Mouse (Mus musculus) intestine, embryonic 15.5 days (tissue): Measurements from ENCODE around the gene Rell1. TPM values are rescaled to one million over a fixed set of nuclear protein-coding genes. Genes with fewer than 3 reads are reported as not detected.

Source experiments
- ATAC-seq: fragments of 200-750 bp; cut with Nextera tagmentation; 2 replicates; pipeline ENCODE4 v1.8.0; 2017; ENCODE audit warnings: moderate TSS enrichment, moderate library complexity
- H3K27ac ChIP-seq: fragments of 300-500 bp; sonication (generic); 2 replicates; pipeline ENCODE4 v1.5.1; 2015; ENCODE audit warnings: mild to moderate bottlenecking, inconsistent platforms
- H3K27me3 ChIP-seq: fragments of 300-500 bp; sonication (generic); replicated peaks from 2 replicates; pipeline ENCODE4 v1.6.1; 2015; ENCODE audit warnings: inconsistent platforms
- H3K36me3 ChIP-seq: fragments of 300-500 bp; sonication (generic); 2 replicates; pipeline ENCODE4 v1.6.1; 2015; ENCODE audit warnings: inconsistent platforms
- H3K4me1 ChIP-seq: fragments of 300-500 bp; sonication (generic); replicated peaks from 2 replicates; pipeline ENCODE4 v1.6.1; 2015; ENCODE audit warnings: inconsistent platforms
- H3K4me2 ChIP-seq: fragments of 300-500 bp; sonication (generic); replicated peaks from 2 replicates; pipeline ENCODE4 v1.6.1; 2015; ENCODE audit warnings: mild to moderate bottlenecking, inconsistent platforms
- H3K4me3 ChIP-seq: fragments of 300-500 bp; sonication (generic); replicated peaks from 2 replicates; pipeline ENCODE4 v1.5.1; 2015; ENCODE audit warnings: inconsistent platforms
- H3K9ac ChIP-seq: fragments of 300-500 bp; sonication (generic); 2 replicates; pipeline ENCODE4 v1.6.1; 2015; ENCODE audit warnings: inconsistent platforms
- H3K9me3 ChIP-seq: fragments of 300-500 bp; sonication (generic); 2 replicates; pipeline ENCODE4 v1.6.1; 2016; ENCODE audit warnings: inconsistent platforms
- WGBS: fragments of 180-500 bp; shearing (Covaris S2); methylation state at CpG from one replicate; pipeline ENCODE4 v1.1.7; 2015; 5-methylcytosine and 5-hydroxymethylcytosine counted together
- polyA plus RNA-seq: library from polyadenylated mRNA; unstranded; fragments of >200 nt; fragmentation: Nextera tagmentation; extraction: Ambion mirVana; gene quantifications from 2 replicates; pipeline ENCODE4 v1.2.1, GENCODE M21; 2015

Rell1 gene
- polyA plus RNA-seq, 1 experiment from 2014 or later: 19.0 TPM

GRCm38 (mm10) chr5:63967591-63968141, 1.0 kb downstream of the Rell1 start:
- Histone ChIP-seq H3K9me3 (no peaks in the 10 kb centered on the region), H3K27me3 (no peaks in the 10 kb centered on the region), H3K4me3 (peak overlapping the region; percentile 78), H3K4me1 (peaks cover 11% of the 10 kb centered on the region), H3K27ac (peak overlapping the region; percentile 87; the same call in 1 of the 2 replicates), H3K9ac (peak overlapping the region; percentile 81), H3K36me3 (no peaks in the 10 kb centered on the region), H3K4me2 (peak overlapping the region; percentile 79)
- 9% methylated on average over 12 of the region's 12 CpGs for WGBS
- no peak for ATAC-seq

GRCm38 (mm10) chr5:63966379-63966778, 2.3 kb downstream of the Rell1 start:
- no peaks in the 10 kb centered on the region for H3K27me3 ChIP-seq
- H3K4me3 ChIP-seq: no peak overlapping the region
- peaks cover 11% of the 10 kb centered on the region for H3K4me1 ChIP-seq
- no peak overlapping the region for H3K27ac ChIP-seq
- H3K4me2 ChIP-seq: no peak overlapping the region
- H3K36me3 ChIP-seq: no peaks in the 10 kb centered on the region
- WGBS: 84% methylated on average over 4 of the region's 4 CpGs
- no peak for ATAC-seq
- H3K9me3 ChIP-seq: no peaks in the 10 kb centered on the region
- no peak overlapping the region for H3K9ac ChIP-seq

GRCm38 (mm10) chr5:63965946-63966345, 2.8 kb downstream of the Rell1 start:
- Histone ChIP-seq H3K27ac (no peak overlapping the region), H3K4me2 (no peak overlapping the region), H3K36me3 (no peaks in the 10 kb centered on the region), H3K27me3 (no peaks in the 10 kb centered on the region), H3K9ac (no peak overlapping the region), H3K9me3 (no peaks in the 10 kb centered on the region), H3K4me1 (peaks cover 11% of the 10 kb centered on the region), H3K4me3 (no peak overlapping the region)
- no peak for ATAC-seq
- 69% methylated on average over 1 of the region's 1 CpGs for WGBS

- no peak for ATAC-seq
- H3K4me2 ChIP-seq: no peak overlapping the region
- WGBS: 49% methylated on average over 8 of the region's 8 CpGs
- H3K4me3 ChIP-seq: no peak overlapping the region
- no peaks in the 10 kb centered on the region for H3K36me3 ChIP-seq
- no peak overlapping the region for H3K9ac ChIP-seq
- peaks cover 11% of the 10 kb centered on the region for H3K4me1 ChIP-seq
- no peaks in the 10 kb centered on the region for H3K27me3 ChIP-seq
- H3K9me3 ChIP-seq: no peaks in the 10 kb centered on the region
- H3K27ac ChIP-seq: no peak overlapping the region
Observed at GRCm38 (mm10) chr5:63964576-63964975, 4.1 kb downstream of the Rell1 start.

- H3K9me3 ChIP-seq: no peaks in the 10 kb centered on the region
Observed at GRCm38 (mm10) chr5:63961726-63962125, 7.0 kb downstream of the Rell1 start.

GRCm38 (mm10) chr5:63960565-63960964, 8.1 kb downstream of the Rell1 start:
- Histone ChIP-seq H3K4me2 (no peak overlapping the region), H3K4me1 (no peaks in the 10 kb centered on the region), H3K27ac (no peak overlapping the region), H3K4me3 (no peak overlapping the region), H3K36me3 (no peaks in the 10 kb centered on the region), H3K9me3 (no peaks in the 10 kb centered on the region), H3K9ac (no peak overlapping the region), H3K27me3 (no peaks in the 10 kb centered on the region)
- no peak for ATAC-seq
- 93% methylated on average over 10 of the region's 10 CpGs for WGBS

More at GRCm38 (mm10) chr5:63961726-63962125, 7.0 kb downstream of the Rell1 start:
- WGBS: 87% methylated on average over 10 of the region's 10 CpGs
- H3K9ac ChIP-seq: no peak overlapping the region
- peaks cover 3% of the 10 kb centered on the region; the same call in 1 of the 2 replicates for H3K4me1 ChIP-seq
- H3K27ac ChIP-seq: no peak overlapping the region
- no peak overlapping the region for H3K4me3 ChIP-seq
- no peaks in the 10 kb centered on the region for H3K36me3 ChIP-seq
- H3K27me3 ChIP-seq: no peaks in the 10 kb centered on the region
- no peak for ATAC-seq
- H3K4me2 ChIP-seq: no peak overlapping the region

GRCm38 (mm10) chr5:63958963-63959708, 9.6 kb downstream of the Rell1 start:
- no peaks in the 10 kb centered on the region for H3K4me1 ChIP-seq
- H3K4me2 ChIP-seq: no peak overlapping the region
- ATAC-seq: no peak
- H3K9me3 ChIP-seq: no peaks in the 10 kb centered on the region
- no peak overlapping the region for H3K27ac ChIP-seq
- H3K4me3 ChIP-seq: no peak overlapping the region
- no peak overlapping the region for H3K9ac ChIP-seq
- H3K27me3 ChIP-seq: no peaks in the 10 kb centered on the region
- 82% methylated on average over 18 of the region's 18 CpGs for WGBS
- H3K36me3 ChIP-seq: no peaks in the 10 kb centered on the region

GRCm38 (mm10) chr5:63957607-63958006, 11.1 kb downstream of the Rell1 start:
- H3K9ac ChIP-seq: no peak overlapping the region
- H3K27ac ChIP-seq: no peak overlapping the region
- no peak overlapping the region for H3K4me2 ChIP-seq
- no peaks in the 10 kb centered on the region for H3K36me3 ChIP-seq
- H3K27me3 ChIP-seq: no peaks in the 10 kb centered on the region
- 81% methylated on average over 8 of the region's 8 CpGs for WGBS
- H3K4me3 ChIP-seq: no peak overlapping the region
- no peaks in the 10 kb centered on the region for H3K9me3 ChIP-seq
- no peaks in the 10 kb centered on the region for H3K4me1 ChIP-seq
- no peak for ATAC-seq

- Histone ChIP-seq H3K4me2 (no peak overlapping the region), H3K27ac (no peak overlapping the region), H3K4me3 (no peak overlapping the region), H3K9ac (no peak overlapping the region), H3K4me1 (0 out of 2 replicates have a peak, but pooled peaks cover 3% of the 10 kb centered on the region), H3K9me3 (no peaks in the 10 kb centered on the region), H3K36me3 (no peaks in the 10 kb centered on the region), H3K27me3 (no peaks in the 10 kb centered on the region)
- 84% methylated on average over 11 of the region's 11 CpGs for WGBS
- no peak for ATAC-seq
Observed at GRCm38 (mm10) chr5:63956411-63956810, 12.3 kb downstream of the Rell1 start.

GRCm38 (mm10) chr5:63953401-63954032, 15.2 kb downstream of the Rell1 start:
- H3K27me3 ChIP-seq: no peaks in the 10 kb centered on the region
- WGBS: 80% methylated on average over 15 of the region's 15 CpGs
- peaks cover 9% of the 10 kb centered on the region; the same call in 1 of the 2 replicates for H3K4me1 ChIP-seq
- no peak overlapping the region for H3K4me2 ChIP-seq
- ATAC-seq: no peak
- H3K4me3 ChIP-seq: no peak overlapping the region
- no peak overlapping the region for H3K27ac ChIP-seq
- H3K9me3 ChIP-seq: no peaks in the 10 kb centered on the region
- H3K36me3 ChIP-seq: no peaks in the 10 kb centered on the region
- no peak overlapping the region for H3K9ac ChIP-seq

- H3K4me3 ChIP-seq: no peak overlapping the region
- WGBS: 76% methylated on average over 6 of the region's 6 CpGs
- H3K27ac ChIP-seq: no peak overlapping the region
- no peaks in the 10 kb centered on the region for H3K36me3 ChIP-seq
- H3K4me1 ChIP-seq: peaks cover 9% of the 10 kb centered on the region; the same call in 1 of the 2 replicates
- H3K9me3 ChIP-seq: no peaks in the 10 kb centered on the region
- no peak overlapping the region for H3K9ac ChIP-seq
- no peaks in the 10 kb centered on the region for H3K27me3 ChIP-seq
- H3K4me2 ChIP-seq: no peak overlapping the region
- no peak for ATAC-seq
Observed at GRCm38 (mm10) chr5:63952039-63952438, 16.7 kb downstream of the Rell1 start.

- no peaks in the 10 kb centered on the region for H3K27me3 ChIP-seq
- no peak overlapping the region for H3K27ac ChIP-seq
- H3K9me3 ChIP-seq: no peaks in the 10 kb centered on the region
- H3K9ac ChIP-seq: no peak overlapping the region
- H3K4me3 ChIP-seq: no peak overlapping the region
- WGBS: 75% methylated on average over 11 of the region's 11 CpGs
- H3K4me2 ChIP-seq: no peak overlapping the region
- peak; percentile 31; the same call in 1 of the 2 replicates for ATAC-seq
- H3K4me1 ChIP-seq: peaks cover 9% of the 10 kb centered on the region; the same call in 1 of the 2 replicates
- no peaks in the 10 kb centered on the region for H3K36me3 ChIP-seq
Observed at GRCm38 (mm10) chr5:63951421-63951911, 17.2 kb downstream of the Rell1 start.
